Mouse (Mus musculus): ENCODE results near the gene Slc22a14.

DNA sequence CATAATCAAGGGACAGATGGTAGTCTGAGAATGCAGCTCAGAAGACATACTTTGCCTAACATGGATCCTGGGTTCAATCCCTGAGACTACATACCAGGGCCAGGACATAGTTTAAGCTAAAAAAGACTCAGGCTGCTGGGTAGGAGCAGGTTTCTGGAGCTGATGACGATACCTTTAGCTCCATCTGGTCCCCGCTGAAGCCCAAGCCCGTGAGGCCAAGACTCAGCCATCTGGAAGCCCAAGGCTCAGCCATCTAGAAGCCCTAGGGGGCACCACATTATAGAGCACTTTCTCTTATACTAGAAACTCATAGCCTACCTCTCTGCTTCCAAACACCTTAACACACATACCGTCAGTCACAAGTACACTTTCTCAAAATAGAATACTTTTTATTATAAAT, 29.8 kb downstream of the Slc22a14 start:
- no peak for TF ChIP-seq ZC3H11A (IDR thresholded peaks at IDR 0.05; ENCODE audit: borderline replicate concordance, low read depth, low read length)
- TF ChIP-seq HCFC1 (IDR thresholded peaks at IDR 0.05; ENCODE audit: borderline replicate concordance, insufficient read depth, low read length): no peak
- TF ChIP-seq MAFK (IDR thresholded peaks at IDR 0.05; ENCODE audit: insufficient read depth, low read depth, low read length): no peak
